Mouse (Mus musculus) MEL (cell line): ENCODE measurements around the gene Gsto2.
A peak's percentile ranks its signal among the peaks of the same experiment; 100 is the strongest.

Experiments
- BHLHE40 ChIP-seq: IDR thresholded peaks from 2 replicates; pipeline ENCODE4 v1.6.1; 2012; ENCODE audit warnings: low read depth, mild to moderate bottlenecking, inconsistent platforms, low read length, improper control_type of control experiment, borderline replicate concordance
- CTCF ChIP-seq, 3 experiments: IDR thresholded peaks in 2 of 3; conservative IDR thresholded peaks in 1 of 3; 2 replicates each; pipeline ENCODE4 v1.5.1; 2011 to 2012; ENCODE audit warnings: low read length in 3 of 3, low read depth in 2 of 3, mild to moderate bottlenecking in 2 of 3, improper control_type of control experiment in 1 of 3, inconsistent platforms in 1 of 3, mixed read lengths in 1 of 3, moderate library complexity in 1 of 3; ENCODE audit not compliant: control insufficient read depth in 1 of 3, insufficient read depth in 1 of 3, poor library complexity in 1 of 3, severe bottlenecking in 1 of 3
- ETS1 ChIP-seq: IDR thresholded peaks from 2 replicates; pipeline ENCODE4 v1.6.1; 2012; ENCODE audit warnings: low read depth, mild to moderate bottlenecking, inconsistent platforms, low read length, improper control_type of control experiment, moderate library complexity
- MAZ ChIP-seq: IDR thresholded peaks from 2 replicates; pipeline ENCODE4 v1.6.1; 2012; ENCODE audit warnings: low read depth, mild to moderate bottlenecking, inconsistent platforms, low read length, improper control_type of control experiment
- USF2 ChIP-seq, 2 experiments: IDR thresholded peaks; 2 replicates each; pipeline ENCODE4 v1.6.1; 2011 to 2012; ENCODE audit warnings: improper control_type of control experiment in 2 of 2, low read length in 2 of 2, borderline replicate concordance in 1 of 2, inconsistent platforms in 1 of 2, low read depth in 1 of 2, mild to moderate bottlenecking in 1 of 2; ENCODE audit not compliant: insufficient read depth in 1 of 2

DNA sequence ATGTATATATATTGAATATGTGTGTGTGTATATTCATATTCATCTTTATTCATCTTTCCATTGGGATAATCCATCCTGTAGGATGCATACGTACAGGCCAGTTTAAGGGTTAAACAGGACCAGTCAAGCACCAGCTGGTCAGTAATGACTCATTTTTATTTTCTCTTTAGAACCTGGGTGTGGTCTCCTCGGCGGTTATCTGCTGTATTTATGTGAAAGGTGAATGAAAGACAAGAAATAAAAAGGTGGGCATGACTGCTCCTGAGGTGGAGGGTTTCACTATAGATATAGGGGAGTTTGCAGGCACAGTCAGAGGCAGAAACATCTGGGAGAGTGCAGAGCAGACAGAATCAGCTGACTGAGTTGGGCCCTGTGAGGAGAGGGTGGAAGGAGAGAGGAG lies 4.2 kb downstream of the Gsto2 start:
- TF ChIP-seq BHLHE40: no peak
- TF ChIP-seq USF2 (IDR thresholded peaks at IDR 0.05; ENCODE audit: borderline replicate concordance in 1 of 2, insufficient read depth in 1 of 2, low read depth in 1 of 2, low read length in 2 of 2): no peak
- no peak for TF ChIP-seq MAZ
- no peak for TF ChIP-seq CTCF (IDR thresholded peaks at IDR 0.05 in 2 of 3, conservative IDR thresholded peaks at IDR 0.05 in 1 of 3; ENCODE audit: control insufficient read depth in 1 of 3, insufficient read depth in 1 of 3, low read depth in 2 of 3, low read length in 3 of 3, poor library complexity in 1 of 3, severe bottlenecking in 1 of 3)
- TF ChIP-seq ETS1: 0 out of 2 replicates have a peak, but pooled peaks have one; percentile 18
